Mouse (Mus musculus) neural tube, embryonic 11.5 days (tissue): ENCODE data around the gene Gm20388. TPM values are rescaled to one million over a fixed set of nuclear protein-coding genes. Genes with fewer than 3 reads are reported as not detected.

Experiments
- ATAC-seq: fragments of 200-750 bp; cut with Nextera tagmentation; 2 replicates; pipeline ENCODE4 v1.8.0; 2017; ENCODE audit warnings: moderate number of reproducible peaks, mild to moderate bottlenecking, moderate TSS enrichment, moderate library complexity; ENCODE audit not compliant: insufficient read depth, low FRiP score, low TSS enrichment
- DNase-seq: peaks from one replicate; pipeline ENCODE4 v3.0.0-alpha.2; 2015; ENCODE audit warnings: low spot score
- H3K27ac ChIP-seq: fragments of 300-500 bp; sonication (generic); 2 replicates; pipeline ENCODE4 v1.5.1; 2014; ENCODE audit warnings: low read depth, mild to moderate bottlenecking, low read length
- H3K27me3 ChIP-seq: fragments of 300-500 bp; sonication (generic); 2 replicates; pipeline ENCODE4 v1.6.1; 2014; ENCODE audit warnings: mild to moderate bottlenecking, low read length, mixed read lengths; ENCODE audit not compliant: control insufficient read depth, insufficient read depth
- H3K36me3 ChIP-seq: fragments of 300-500 bp; sonication (generic); 2 replicates; pipeline ENCODE4 v1.6.1; 2014; ENCODE audit warnings: mild to moderate bottlenecking, low read length, moderate library complexity, mixed read lengths; ENCODE audit not compliant: control insufficient read depth, insufficient read depth
- H3K4me1 ChIP-seq: fragments of 300-500 bp; sonication (generic); 2 replicates; pipeline ENCODE4 v1.6.1; 2014; ENCODE audit warnings: low read length, mixed read lengths; ENCODE audit not compliant: control insufficient read depth, insufficient read depth
- H3K4me2 ChIP-seq: fragments of 300-500 bp; sonication (generic); 2 replicates; pipeline ENCODE4 v1.6.1; 2014; ENCODE audit warnings: low read depth, mild to moderate bottlenecking, moderate library complexity
- H3K4me3 ChIP-seq: fragments of 300-500 bp; sonication (generic); 2 replicates; pipeline ENCODE4 v1.5.1; 2014; ENCODE audit warnings: low read depth, low read length
- H3K9ac ChIP-seq: fragments of 300-500 bp; sonication (generic); 2 replicates; pipeline ENCODE4 v1.6.1; 2014; ENCODE audit warnings: mild to moderate bottlenecking, low read length
- H3K9me3 ChIP-seq: fragments of 300-500 bp; sonication (generic); 2 replicates; pipeline ENCODE4 v1.6.1; 2016; ENCODE audit warnings: low read length; ENCODE audit not compliant: control insufficient read depth
- WGBS: fragments of 180-500 bp; shearing (Covaris S2); extraction: QIAGEN DNeasy Blood & Tissue Kit; methylation state at CpG from one replicate; pipeline ENCODE4 v1.1.7; 2014; 5-methylcytosine and 5-hydroxymethylcytosine counted together
- polyA plus RNA-seq: library from polyadenylated mRNA; unstranded; fragments of >200 nt; fragmentation: Nextera tagmentation; extraction: Ambion mirVana; gene quantifications from 2 replicates; pipeline ENCODE4 v1.2.1, GENCODE M21; 2014

Gm20388 gene
- polyA plus RNA-seq, 1 experiment from 2014 or later: not detected

DNA sequence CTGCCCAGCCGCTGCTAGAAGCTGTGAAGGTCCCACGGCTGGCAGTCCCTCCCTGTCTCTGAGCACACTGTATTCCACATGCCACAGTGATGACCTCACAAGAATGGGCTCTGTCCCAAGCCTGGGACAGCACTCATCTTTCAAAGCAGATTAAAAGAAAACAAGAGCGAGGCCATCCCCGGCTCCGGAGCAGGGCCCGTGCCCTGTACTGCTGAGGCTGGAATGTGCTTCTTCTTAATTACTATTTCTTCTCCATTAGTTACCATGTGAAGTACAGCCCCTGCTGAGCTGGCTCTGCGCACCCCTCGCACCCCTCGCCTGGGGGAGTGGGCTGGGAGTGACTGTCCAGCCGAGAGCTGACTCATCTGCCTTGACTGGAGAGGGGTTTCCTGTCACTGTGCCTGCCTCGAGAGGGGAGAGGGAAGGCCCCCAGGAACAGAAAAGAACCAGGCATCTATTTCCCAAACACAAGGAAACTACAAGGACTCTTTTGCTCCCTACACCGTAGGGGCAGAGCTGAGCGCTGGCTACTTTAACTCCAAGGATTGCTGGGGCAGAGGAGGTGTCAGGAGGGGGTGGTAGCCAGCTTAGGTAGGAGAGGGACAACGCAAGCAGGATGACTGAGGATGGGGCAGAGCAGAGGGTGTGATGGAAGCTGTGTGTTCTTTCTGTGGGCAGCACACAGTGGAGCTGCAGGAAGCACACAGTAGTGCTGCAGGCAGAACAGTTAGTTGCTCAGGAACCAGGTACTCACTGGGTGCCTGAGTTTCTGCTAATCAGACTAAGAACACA is 1331.3 kb downstream of the Gm20388 start:
- DNase-seq (peak; percentile 63), ATAC-seq (peak; percentile 27; the same call in 1 of the 2 replicates)
- Histone ChIP-seq H3K4me3 (no peak overlapping the region), H3K4me1 (peaks cover 27% of the 10 kb centered on the region), H3K27me3 (peaks cover 4% of the 10 kb centered on the region; the same call in 1 of the 2 replicates), H3K9ac (no peak overlapping the region), H3K27ac (peak overlapping the region; percentile 34; the same call in 1 of the 2 replicates), H3K4me2 (peak overlapping the region; percentile 14; the same call in 1 of the 2 replicates), H3K36me3 (no peaks in the 10 kb centered on the region), H3K9me3 (no peaks in the 10 kb centered on the region)
- WGBS: 16% methylated on average over 14 of the region's 14 CpGs

DNA sequence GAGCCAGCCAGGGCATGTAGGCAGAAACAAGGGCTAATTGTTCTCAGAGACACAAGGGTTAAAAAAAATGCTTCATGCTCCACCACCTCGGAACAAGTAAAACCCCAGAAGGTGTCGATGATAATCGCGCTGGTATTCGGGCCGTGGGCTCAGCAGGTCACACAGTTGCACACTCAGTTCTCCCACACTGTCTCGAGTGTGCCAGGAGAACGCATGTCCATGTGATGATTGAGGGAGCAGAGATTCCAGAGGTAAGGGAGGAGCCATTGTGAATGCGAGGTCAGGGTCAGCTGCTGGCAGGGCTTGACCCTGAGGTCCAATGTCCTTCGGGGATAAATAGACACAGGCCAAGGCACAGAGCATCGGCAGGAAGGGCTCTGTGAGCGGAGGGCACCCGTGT is 1332.0 kb downstream of the Gm20388 start:
- no peak overlapping the region for H3K4me2 ChIP-seq
- peaks cover 4% of the 10 kb centered on the region; the same call in 1 of the 2 replicates for H3K27me3 ChIP-seq
- DNase-seq (no peak), ATAC-seq (no peak)
- H3K4me1 ChIP-seq: peaks cover 27% of the 10 kb centered on the region
- 9% methylated on average over 13 of the region's 13 CpGs for WGBS
- H3K36me3 ChIP-seq: no peaks in the 10 kb centered on the region
- H3K9ac ChIP-seq: 0 out of 2 replicates have a peak overlapping the region, but pooled peaks have one; percentile 18
- H3K27ac ChIP-seq: no peak overlapping the region
- H3K4me3 ChIP-seq: no peak overlapping the region
- H3K9me3 ChIP-seq: no peaks in the 10 kb centered on the region

DNA sequence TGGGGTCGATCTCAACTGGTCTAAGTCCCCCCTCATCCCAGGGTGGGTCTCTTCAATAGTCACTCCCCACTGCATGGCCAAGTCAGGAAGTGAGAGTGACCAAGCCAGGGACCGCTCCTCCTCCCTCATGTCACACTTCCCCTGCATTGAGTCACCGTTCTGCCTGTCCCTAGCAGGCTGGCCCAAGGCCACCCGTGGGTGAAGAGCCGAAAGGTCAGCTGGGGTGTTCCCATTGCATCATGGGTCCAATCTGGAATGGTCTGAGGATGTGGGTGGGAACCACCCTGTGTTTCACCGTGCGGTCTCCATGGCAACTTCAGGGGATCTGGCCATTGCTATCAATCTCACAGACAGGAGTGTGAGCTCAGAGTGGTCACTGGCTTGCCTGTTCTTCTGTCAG is 1338.2 kb downstream of the Gm20388 start:
- Histone ChIP-seq H3K9me3 (no peaks in the 10 kb centered on the region), H3K4me2 (no peak overlapping the region), H3K4me1 (peaks cover 17% of the 10 kb centered on the region), H3K4me3 (no peak overlapping the region), H3K36me3 (no peaks in the 10 kb centered on the region), H3K27me3 (peaks cover 7% of the 10 kb centered on the region), H3K27ac (no peak overlapping the region), H3K9ac (no peak overlapping the region)
- no peak for ATAC-seq
- no peak for DNase-seq
- WGBS: 67% methylated on average over 7 of the region's 7 CpGs

DNA sequence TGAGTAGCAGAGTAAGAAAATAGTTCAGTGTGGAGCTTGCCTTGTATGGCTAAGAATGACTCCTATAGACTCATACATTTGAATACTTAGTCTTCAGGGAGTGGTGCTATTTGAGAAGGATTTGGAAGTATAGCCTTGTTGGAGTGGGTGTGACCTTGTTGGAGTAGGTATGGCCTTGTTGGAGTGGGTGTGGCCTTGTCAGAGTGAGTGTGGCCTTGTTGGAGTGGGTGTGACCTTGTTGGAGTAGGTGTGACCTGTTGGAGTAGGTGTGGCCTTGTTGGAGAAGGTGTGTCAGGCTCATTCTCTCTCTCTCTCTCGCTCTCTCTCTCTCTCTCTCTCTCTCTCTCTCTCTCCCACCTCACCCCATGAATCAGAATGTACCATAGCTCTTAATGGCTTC is 1338.8 kb downstream of the Gm20388 start:
- peaks cover 6% of the 10 kb centered on the region for H3K27me3 ChIP-seq
- H3K36me3 ChIP-seq: no peaks in the 10 kb centered on the region
- peaks cover 17% of the 10 kb centered on the region for H3K4me1 ChIP-seq
- DNase-seq (no peak), ATAC-seq (no peak)
- 100% methylated on average over 1 of the region's 1 CpGs for WGBS
- no peak overlapping the region for H3K4me2 ChIP-seq
- H3K27ac ChIP-seq: no peak overlapping the region
- no peak overlapping the region for H3K9ac ChIP-seq
- H3K9me3 ChIP-seq: no peaks in the 10 kb centered on the region
- no peak overlapping the region for H3K4me3 ChIP-seq

GRCm38 (mm10) chr8:121251089-121251488 is 1340.4 kb downstream of the Gm20388 start:
- no peak overlapping the region for H3K4me2 ChIP-seq

GRCm38 (mm10) chr8:121255727-121256265 is 1345.2 kb downstream of the Gm20388 start:
- Histone ChIP-seq H3K4me3 (no peak overlapping the region), H3K9ac (no peak overlapping the region), H3K9me3 (no peaks in the 10 kb centered on the region), H3K4me2 (no peak overlapping the region), H3K36me3 (no peaks in the 10 kb centered on the region), H3K4me1 (peaks cover 20% of the 10 kb centered on the region), H3K27ac (no peak overlapping the region), H3K27me3 (peaks cover 9% of the 10 kb centered on the region)
- no peak for DNase-seq
- ATAC-seq: no peak
- 44% methylated on average over 14 of the region's 14 CpGs for WGBS

More at GRCm38 (mm10) chr8:121251089-121251488, 1340.4 kb downstream of the Gm20388 start:
- H3K4me1 ChIP-seq: peaks cover 17% of the 10 kb centered on the region
- no peaks in the 10 kb centered on the region for H3K9me3 ChIP-seq
- H3K27ac ChIP-seq: no peak overlapping the region
- DNase-seq (peak; percentile 47), ATAC-seq (no peak)
- no peak overlapping the region for H3K4me3 ChIP-seq
- WGBS: 7% methylated on average over 11 of the region's 11 CpGs
- no peak overlapping the region for H3K9ac ChIP-seq
- no peaks in the 10 kb centered on the region for H3K36me3 ChIP-seq
- peaks cover 9% of the 10 kb centered on the region for H3K27me3 ChIP-seq

DNA sequence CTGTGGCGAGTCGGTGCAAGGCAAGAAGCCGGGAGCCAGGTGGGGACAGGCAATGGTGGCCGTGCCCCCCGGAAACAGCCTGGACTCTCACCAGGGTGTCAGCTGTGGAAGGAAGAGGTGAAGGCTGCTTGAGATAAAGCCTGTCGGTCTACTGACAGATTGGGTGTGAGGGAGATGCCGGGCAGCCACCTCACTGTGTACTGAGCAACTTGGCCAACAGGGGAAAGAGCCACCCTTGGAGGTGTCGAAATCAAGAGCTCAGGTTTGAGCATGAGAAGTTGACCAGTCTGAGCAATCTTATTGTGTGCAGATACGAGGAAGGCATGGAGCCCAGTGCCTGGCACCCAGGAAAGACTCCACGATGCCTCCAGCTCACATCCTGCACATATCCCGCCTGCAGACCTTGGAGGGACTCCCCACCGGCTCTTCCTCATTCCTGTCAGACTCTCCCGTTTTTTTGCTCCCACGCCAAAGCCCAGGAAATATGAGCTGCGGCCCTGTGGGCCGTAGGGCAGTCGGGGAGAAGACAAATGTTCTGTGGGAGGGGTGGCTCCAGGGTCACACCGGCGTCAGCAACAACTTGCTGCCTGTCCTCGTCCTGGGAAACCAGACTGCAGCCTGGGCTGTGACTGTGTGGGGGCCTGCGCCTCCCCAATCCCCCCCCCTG is 1347.6 kb downstream of the Gm20388 start:
- 0 out of 2 replicates have a peak, but pooled peaks cover 3% of the 10 kb centered on the region for H3K27me3 ChIP-seq
- H3K36me3 ChIP-seq: no peaks in the 10 kb centered on the region
- 36% methylated on average over 21 of the region's 21 CpGs for WGBS
- ATAC-seq (no peak), DNase-seq (peak; percentile 45)
- no peak overlapping the region for H3K9ac ChIP-seq
- H3K4me1 ChIP-seq: peaks cover 8% of the 10 kb centered on the region
- H3K4me2 ChIP-seq: peak overlapping the region; percentile 2; the same call in 1 of the 2 replicates
- H3K4me3 ChIP-seq: no peak overlapping the region
- no peaks in the 10 kb centered on the region for H3K9me3 ChIP-seq
- no peak overlapping the region for H3K27ac ChIP-seq

GRCm38 (mm10) chr8:121262728-121263389 is 1352.2 kb downstream of the Gm20388 start:
- Histone ChIP-seq H3K9ac (no peak overlapping the region), H3K4me3 (no peak overlapping the region), H3K27ac (no peak overlapping the region), H3K4me2 (no peak overlapping the region), H3K4me1 (peaks cover 8% of the 10 kb centered on the region; the same call in 1 of the 2 replicates), H3K9me3 (no peaks in the 10 kb centered on the region), H3K27me3 (no peaks in the 10 kb centered on the region), H3K36me3 (no peaks in the 10 kb centered on the region)
- WGBS: 82% methylated on average over 21 of the region's 21 CpGs
- ATAC-seq: no peak
- DNase-seq: no peak
